14 mouse cellular contexts compared by ENCODE assay signal in the genomic region with DNA sequence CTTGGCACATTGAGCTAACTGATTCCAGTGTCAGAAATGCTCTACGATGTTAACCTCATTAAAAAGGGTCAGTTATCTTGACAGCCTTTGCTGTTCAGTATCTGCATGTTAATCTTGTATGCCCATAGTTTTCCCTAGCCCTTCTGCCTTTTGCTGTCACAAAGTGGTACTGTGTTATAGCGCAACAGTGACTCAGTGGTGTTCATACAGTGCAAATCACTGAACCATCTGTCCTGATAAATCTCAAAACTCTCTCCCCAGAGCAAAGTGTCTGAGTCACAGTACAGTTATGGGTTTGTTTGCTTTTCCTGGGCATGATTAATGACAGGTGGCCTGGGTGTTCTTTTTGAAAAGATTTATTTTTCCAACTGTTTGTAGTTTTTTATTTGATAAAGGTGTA.
DNase-seq lines count a peak whose midpoint lies in the region; ATAC-seq and TF ChIP-seq lines count a peak whose summit lies in the region.
"Had no signal": no experiment of that assay in that cellular context is flagged by ENCODE, and none has a peak within 500 bp of the region (broad histone marks: within the 10 kb centered on the region; RNA-seq: fewer than 3 reads in every experiment).

No protein-coding gene starts in this region.

- H3K4me2 ChIP-seq in kidney, embryonic 15.5 days, result no peak overlapping the region
- H3K4me2 ChIP-seq: embryonic facial prominence, embryonic 15.5 days; heart, embryonic 11.5 days; hindbrain, embryonic 12.5 days; limb, embryonic 15.5 days; lung, embryonic 14.5 days had no signal

- no peak for TF ChIP-seq POLR2A in olfactory bulb, adult 2 months (IDR thresholded peaks at IDR 0.05; ENCODE audit: insufficient read depth, low read depth, low read length)

- peak; percentile 28 for DNase-seq in adrenal gland, adult 2 months
- DNase-seq in adrenal gland, adult 8-10 months, result no peak
- peak; percentile 16 to 70 for DNase-seq in layer of hippocampus, adult 18-20 months (ENCODE audit: low spot score in 2 of 2)
- DNase-seq in layer of hippocampus, postnatal 25 days (ENCODE audit: extremely low spot score in 1 of 2, low spot score in 1 of 2), result no peak
- DNase-seq in cerebellum, postnatal 25 days, result peak; percentile 16 to 33
- DNase-seq in ovary, postnatal 14 days (ENCODE audit: low spot score), result no peak
- DNase-seq: gastrocnemius, adult 2 months; lung, embryonic 14.5 days had no signal

- no peak overlapping the region for H3K4me3 ChIP-seq in olfactory bulb, adult 2 months (ENCODE audit: insufficient read depth, low read depth, low read length)
- H3K4me3 ChIP-seq in kidney, embryonic 15.5 days (replicated peaks), result no peak overlapping the region
- H3K4me3 ChIP-seq: embryonic facial prominence, embryonic 15.5 days; gastrocnemius, adult 2 months; hindbrain, embryonic 12.5 days; limb, embryonic 15.5 days had no signal

- ATAC-seq in kidney, embryonic 15.5 days (replicated peaks; ENCODE audit: low FRiP score), result no peak

- TF ChIP-seq CTCF in olfactory bulb, adult 2 months (IDR thresholded peaks at IDR 0.05; ENCODE audit: insufficient read depth, low read depth, low read length), result no peak

- peak overlapping the region; percentile 75; the same call in 1 of the 2 replicates for H3K27ac ChIP-seq in olfactory bulb, adult 2 months (ENCODE audit: insufficient read depth, low read depth, low read length)
- no peak overlapping the region for H3K27ac ChIP-seq in kidney, embryonic 15.5 days
- H3K27ac ChIP-seq: embryonic facial prominence, embryonic 15.5 days; gastrocnemius, adult 2 months; hindbrain, embryonic 12.5 days; limb, embryonic 15.5 days had no signal

- H3K27me3 ChIP-seq in kidney, embryonic 15.5 days, result no peaks in the 10 kb centered on the region
- H3K27me3 ChIP-seq: embryonic facial prominence, embryonic 15.5 days; hindbrain, embryonic 12.5 days; limb, embryonic 15.5 days had no signal

- no peaks in the 10 kb centered on the region for H3K4me1 ChIP-seq in olfactory bulb, adult 2 months (ENCODE audit: control insufficient read depth, insufficient read depth, low read length)
- H3K4me1 ChIP-seq in kidney, embryonic 15.5 days, result no peaks in the 10 kb centered on the region
- H3K4me1 ChIP-seq: embryonic facial prominence, embryonic 15.5 days; hindbrain, embryonic 12.5 days; limb, embryonic 15.5 days had no signal

- H3K36me3 ChIP-seq in kidney, embryonic 15.5 days, result no peaks in the 10 kb centered on the region
- H3K36me3 ChIP-seq: embryonic facial prominence, embryonic 15.5 days; hindbrain, embryonic 12.5 days; limb, embryonic 15.5 days had no signal

- 38% methylated on average over 2 of the region's 2 CpGs for WGBS in olfactory bulb, adult 2 months
- WGBS in kidney, embryonic 15.5 days, result 38% methylated on average over 2 of the region's 2 CpGs

- no peaks in the 10 kb centered on the region for H3K9me3 ChIP-seq in kidney, embryonic 15.5 days (replicated peaks)
- H3K9me3 ChIP-seq: embryonic facial prominence, embryonic 15.5 days; hindbrain, embryonic 12.5 days; limb, embryonic 15.5 days had no signal

- no peak overlapping the region for H3K9ac ChIP-seq in kidney, embryonic 15.5 days
- H3K9ac ChIP-seq: embryonic facial prominence, embryonic 15.5 days; hindbrain, embryonic 12.5 days; limb, embryonic 15.5 days; lung, embryonic 14.5 days had no signal

Comparison
In these comparisons a context has a peak if more than half of its experiments do, and no peak if none do; other contexts are left out.
1. DNase-seq: peak in adrenal gland, adult 2 months (single experiment), layer of hippocampus, adult 18-20 months (2 of 2) and cerebellum, postnatal 25 days (2 of 2); none in adrenal gland, adult 8-10 months (single experiment), layer of hippocampus, postnatal 25 days (0 of 2) and ovary, postnatal 14 days (single experiment).